Mouse (Mus musculus): ENCODE data around the gene 1700020L24Rik.

DNA sequence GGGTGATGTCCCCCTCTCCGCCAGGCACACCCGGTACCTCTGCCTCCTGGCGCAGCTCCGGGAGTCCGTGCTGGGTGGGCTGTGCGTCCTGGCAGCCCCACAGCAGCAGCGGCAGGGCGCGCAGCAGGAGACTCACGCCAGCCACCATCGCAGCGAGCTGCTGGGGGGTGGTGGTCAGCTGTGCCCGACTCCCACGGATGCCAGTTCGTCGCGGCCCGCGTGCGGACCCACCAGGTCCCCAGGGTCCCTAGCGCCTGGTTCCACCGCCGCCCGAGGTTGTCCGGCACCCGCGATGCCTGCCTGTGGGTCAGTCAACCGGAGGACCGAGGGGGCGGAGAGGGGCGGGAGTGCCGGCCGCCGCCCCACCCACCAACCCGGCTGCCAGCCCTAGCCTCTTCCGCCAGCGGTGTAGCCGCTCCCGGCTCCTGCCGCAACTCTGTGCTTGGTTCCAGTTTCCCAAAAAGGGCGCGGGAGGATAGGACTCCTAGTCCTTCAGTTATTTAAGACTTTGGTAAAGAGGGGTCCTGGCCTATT is 25.3 kb downstream of the 1700020L24Rik start, which contains the start of gene Mmp28:
- TF ChIP-seq CTCF (IDR thresholded peaks at IDR 0.05; ENCODE audit: low read depth) (no peak), EP300 (optimal IDR thresholded peaks at IDR 0.05) (no peak)

Data from stomach, postnatal 0 days (tissue).